In the genomic region with DNA sequence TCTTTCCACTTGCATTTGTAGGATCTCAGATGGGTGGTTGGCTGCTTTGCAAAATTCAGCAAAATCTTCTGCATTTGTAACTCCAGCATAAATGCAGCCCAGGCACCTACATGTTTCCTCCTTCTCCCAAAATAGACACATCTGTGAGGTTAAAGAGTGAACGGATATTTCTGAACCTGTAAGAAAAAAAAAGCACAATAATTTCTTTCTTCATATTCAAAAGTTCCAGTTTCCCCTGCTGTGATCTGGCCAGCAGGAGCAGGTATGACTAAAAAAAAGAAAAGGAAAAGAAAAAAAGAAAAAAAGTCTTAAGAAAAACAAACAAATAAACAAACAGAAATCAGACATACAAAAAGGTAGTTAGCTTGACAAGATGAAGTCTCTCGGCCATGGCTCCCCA, we compare ENCODE assay signal across 9 mouse cellular contexts. TPM values are rescaled to one million over a fixed set of nuclear protein-coding genes. Genes with fewer than 3 reads are reported as not detected.
A peak's percentile ranks its signal among the peaks of the same experiment; 100 is the strongest.
DNase-seq lines count a peak whose midpoint lies in the region; ATAC-seq lines count a peak whose summit lies in the region.
"Had no signal": no experiment of that assay in that cellular context is flagged by ENCODE, and none has a peak within 500 bp of the region (broad histone marks: within the 10 kb centered on the region; RNA-seq: fewer than 3 reads in every experiment).

No protein-coding gene starts in this region.

- H3K36me3 ChIP-seq in heart, embryonic 12.5 days = no peaks in the 10 kb centered on the region
- no peaks in the 10 kb centered on the region for H3K36me3 ChIP-seq in hindbrain, embryonic 15.5 days
- no peaks in the 10 kb centered on the region for H3K36me3 ChIP-seq in midbrain, embryonic 12.5 days

- no peak for ATAC-seq in heart, embryonic 12.5 days (ENCODE audit: insufficient number of reproducible peaks, low FRiP score)
- ATAC-seq in hindbrain, embryonic 15.5 days (ENCODE audit: low FRiP score, low read depth) = no peak
- no peak for ATAC-seq in midbrain, embryonic 12.5 days (ENCODE audit: low FRiP score, low read depth)

- no peak for DNase-seq in heart, postnatal 10 days
- DNase-seq in urinary bladder, postnatal 10 days (ENCODE audit: low spot score) = no peak
- DNase-seq in cerebellum, adult 8-10 months = no peak
- DNase-seq in frontal cortex, postnatal 25 days (ENCODE audit: low spot score in 2 of 2) = no peak

- 19% methylated on average over 2 of the region's 2 CpGs for WGBS in heart, embryonic 12.5 days
- 16% methylated on average over 2 of the region's 2 CpGs for WGBS in hindbrain, embryonic 15.5 days
- 2% methylated on average over 2 of the region's 2 CpGs for WGBS in midbrain, embryonic 12.5 days

- peak overlapping the region; percentile 81 for H3K4me2 ChIP-seq in heart, embryonic 12.5 days
- peak overlapping the region; percentile 90 for H3K4me2 ChIP-seq in hindbrain, embryonic 15.5 days
- peak overlapping the region; percentile 70 for H3K4me2 ChIP-seq in midbrain, embryonic 12.5 days (replicated peaks)

- no peaks in the 10 kb centered on the region for H3K27me3 ChIP-seq in heart, embryonic 12.5 days (replicated peaks)
- no peaks in the 10 kb centered on the region for H3K27me3 ChIP-seq in hindbrain, embryonic 15.5 days
- H3K27me3 ChIP-seq in midbrain, embryonic 12.5 days = no peaks in the 10 kb centered on the region

- intact Hi-C loops in heart, postnatal 10 days (cut with DNase I) = no loop called here

- peaks cover 27% of the 10 kb centered on the region for H3K4me1 ChIP-seq in heart, embryonic 12.5 days (replicated peaks)
- peaks cover 9% of the 10 kb centered on the region; the same call in 1 of the 2 replicates for H3K4me1 ChIP-seq in brown adipose tissue, adult 24 weeks (ENCODE audit: control insufficient read depth, insufficient read depth, insufficient read length, low read length)
- peaks cover 32% of the 10 kb centered on the region for H3K4me1 ChIP-seq in hindbrain, embryonic 15.5 days (replicated peaks)
- peaks cover 40% of the 10 kb centered on the region for H3K4me1 ChIP-seq in midbrain, embryonic 12.5 days

- peak overlapping the region; percentile 100; the same call in 1 of the 2 replicates for H3K9ac ChIP-seq in heart, embryonic 12.5 days
- H3K9ac ChIP-seq in hindbrain, embryonic 15.5 days = peak overlapping the region; percentile 99
- H3K9ac ChIP-seq in midbrain, embryonic 12.5 days (replicated peaks) = peak overlapping the region; percentile 100

- peak overlapping the region; percentile 94 for H3K4me3 ChIP-seq in heart, embryonic 12.5 days
- H3K4me3 ChIP-seq in brown adipose tissue, adult 24 weeks (ENCODE audit: insufficient read depth, low read depth, low read length) = peak overlapping the region; percentile 40; the same call in 1 of the 2 replicates
- H3K4me3 ChIP-seq in hindbrain, embryonic 15.5 days = peak overlapping the region; percentile 90; the same call in 1 of the 2 replicates
- H3K4me3 ChIP-seq in midbrain, embryonic 12.5 days = peak overlapping the region; percentile 99

- peak overlapping the region; percentile 99 for H3K27ac ChIP-seq in heart, embryonic 12.5 days (ENCODE audit: poor library complexity, severe bottlenecking)
- H3K27ac ChIP-seq in brown adipose tissue, adult 24 weeks (replicated peaks; ENCODE audit: low read depth, low read length) = no peak overlapping the region
- H3K27ac ChIP-seq in hindbrain, embryonic 15.5 days (replicated peaks) = peak overlapping the region; percentile 100
- peak overlapping the region; percentile 100 for H3K27ac ChIP-seq in midbrain, embryonic 12.5 days (replicated peaks)

- no peaks in the 10 kb centered on the region for H3K9me3 ChIP-seq in heart, embryonic 12.5 days (replicated peaks)
- no peaks in the 10 kb centered on the region for H3K9me3 ChIP-seq in hindbrain, embryonic 15.5 days
- H3K9me3 ChIP-seq in midbrain, embryonic 12.5 days = no peaks in the 10 kb centered on the region

RNA-seq across cellular contexts. Expression of gene Skida1, which starts 1.2 kb away (rescaled TPM):
- 7.7 and 8.8 TPM in 2 replicates for polyA plus RNA-seq in heart, embryonic 12.5 days (2016; fragmentation: Nextera tagmentation; extraction: Ambion mirVana)
- total RNA-seq in heart, postnatal 10 days (2021) = 1 to 10 TPM; 4.8 to 5.7 TPM
- 0.25 and 0.55 TPM in 2 replicates for polyA plus RNA-seq in brown adipose tissue, adult 24 weeks (2012; ENCODE audit: insufficient read depth, insufficient read length, missing spikeins)
- polyA plus RNA-seq in hindbrain, embryonic 15.5 days (2015; fragmentation: Nextera tagmentation; extraction: Ambion mirVana) = 6.5 and 7.1 TPM in 2 replicates
- 23.8 and 26.6 TPM in 2 replicates for polyA plus RNA-seq in midbrain, embryonic 12.5 days (2016; fragmentation: Nextera tagmentation; extraction: Ambion mirVana)

RNA-seq across cellular contexts. Expression of gene Mllt10, which starts 5.0 kb away (rescaled TPM):
- 36.3 and 37.1 TPM in 2 replicates for polyA plus RNA-seq in heart, embryonic 12.5 days (2016; fragmentation: Nextera tagmentation; extraction: Ambion mirVana)
- total RNA-seq in heart, postnatal 10 days (2021) = 10 to 100 TPM; 40.6 to 43.1 TPM
- polyA plus RNA-seq in brown adipose tissue, adult 24 weeks (2012; ENCODE audit: insufficient read depth, insufficient read length, missing spikeins) = 9.2 and 10.1 TPM in 2 replicates
- polyA plus RNA-seq in hindbrain, embryonic 15.5 days (2015; fragmentation: Nextera tagmentation; extraction: Ambion mirVana) = 45.6 and 50.0 TPM in 2 replicates
- 64.9 and 70.4 TPM in 2 replicates for polyA plus RNA-seq in midbrain, embryonic 12.5 days (2016; fragmentation: Nextera tagmentation; extraction: Ambion mirVana)

RNA-seq across cellular contexts. Expression of gene A930004D18Rik, which starts 12.5 kb away (rescaled TPM):
- 14.8 and 18.3 TPM in 2 replicates for polyA plus RNA-seq in heart, embryonic 12.5 days (2016; fragmentation: Nextera tagmentation; extraction: Ambion mirVana)
- 1 to 10 TPM; 3.0 to 4.2 TPM for total RNA-seq in heart, postnatal 10 days (2021)
- polyA plus RNA-seq in brown adipose tissue, adult 24 weeks (2012; ENCODE audit: insufficient read depth, insufficient read length, missing spikeins) = 0.87 and 1.2 TPM in 2 replicates
- polyA plus RNA-seq in hindbrain, embryonic 15.5 days (2015; fragmentation: Nextera tagmentation; extraction: Ambion mirVana) = 10.8 and 11.1 TPM in 2 replicates
- polyA plus RNA-seq in midbrain, embryonic 12.5 days (2016; fragmentation: Nextera tagmentation; extraction: Ambion mirVana) = 20.5 and 21.5 TPM in 2 replicates

RNA-seq across cellular contexts. Expression of gene H2al2a, which starts 53.3 kb away (rescaled TPM):
- not detected in 2 replicates for polyA plus RNA-seq in heart, embryonic 12.5 days (2016; fragmentation: Nextera tagmentation; extraction: Ambion mirVana)
- total RNA-seq in heart, postnatal 10 days (2021) = not detected
- polyA plus RNA-seq in brown adipose tissue, adult 24 weeks (2012; ENCODE audit: insufficient read depth, insufficient read length, missing spikeins) = not detected in 2 replicates
- polyA plus RNA-seq in hindbrain, embryonic 15.5 days (2015; fragmentation: Nextera tagmentation; extraction: Ambion mirVana) = not detected in 2 replicates
- polyA plus RNA-seq in midbrain, embryonic 12.5 days (2016; fragmentation: Nextera tagmentation; extraction: Ambion mirVana) = not detected in 2 replicates
- total RNA-seq: adrenal gland, postnatal 25 days had no signal

Comparison
In these comparisons a context has a peak if more than half of its experiments do, and no peak if none do; other contexts are left out.
1. H3K4me3 ChIP-seq: peak in every context shown above with its lines; median percentile 99 in midbrain, embryonic 12.5 days; 94 in heart, embryonic 12.5 days; 90 in hindbrain, embryonic 15.5 days; 40 in brown adipose tissue, adult 24 weeks.